Mouse (Mus musculus): ENCODE data around the gene Acot7. TPM values are rescaled to one million over a fixed set of nuclear protein-coding genes. Genes with fewer than 3 reads are reported as not detected.

Gene Acot7
- total RNA-seq, 1 experiment from 2014 or later, result 66.4 TPM

DNA sequence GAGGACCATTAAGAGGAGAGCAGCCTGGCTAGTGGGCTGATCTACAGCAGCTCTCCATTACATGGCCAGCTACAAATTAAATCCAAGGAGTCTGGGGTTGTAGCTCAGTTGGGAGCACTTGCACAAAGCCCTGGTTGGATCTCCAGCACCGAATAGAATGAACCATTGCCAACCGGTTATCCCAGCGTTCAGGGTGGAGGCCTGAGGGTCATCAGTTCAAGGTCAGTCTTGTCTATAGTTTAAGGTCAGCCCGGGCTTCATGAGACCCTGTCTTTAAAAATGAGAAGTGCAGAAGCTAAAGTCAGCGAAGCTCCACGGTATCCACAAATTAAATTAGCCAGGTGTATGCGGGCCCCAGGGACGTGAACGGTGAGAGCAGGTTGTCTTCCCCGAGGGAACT, 7.6 kb upstream of the Acot7 start:
- ATAC-seq (replicated peaks in 1 of 2; ENCODE audit: insufficient read depth in 1 of 2, low FRiP score in 2 of 2, low TSS enrichment in 1 of 2, low read depth in 1 of 2, poor library complexity in 2 of 2, severe bottlenecking in 2 of 2), result no peak

DNA sequence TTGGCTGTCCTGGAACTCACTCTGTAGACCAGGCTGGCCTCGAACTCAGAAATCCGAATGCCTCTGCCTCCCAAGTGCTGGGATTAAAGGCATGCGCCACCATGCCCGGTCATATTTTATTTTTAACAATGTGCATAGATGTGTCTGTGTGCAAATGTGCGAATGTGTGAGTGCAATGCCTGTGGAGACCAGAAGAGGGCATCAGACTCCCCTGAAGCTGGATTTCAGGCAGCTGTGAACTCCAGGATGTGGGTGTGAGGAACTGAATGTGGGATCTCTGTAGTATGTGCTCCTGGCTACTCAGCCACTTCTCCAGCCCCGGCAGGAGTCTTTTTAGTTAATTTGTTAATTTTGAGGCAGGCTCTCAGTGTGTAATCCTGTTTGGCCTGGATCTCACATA, 6.4 kb upstream of the Acot7 start:
- no peak for ATAC-seq (replicated peaks in 1 of 2; ENCODE audit: insufficient read depth in 1 of 2, low FRiP score in 2 of 2, low TSS enrichment in 1 of 2, low read depth in 1 of 2, poor library complexity in 2 of 2, severe bottlenecking in 2 of 2)

DNA sequence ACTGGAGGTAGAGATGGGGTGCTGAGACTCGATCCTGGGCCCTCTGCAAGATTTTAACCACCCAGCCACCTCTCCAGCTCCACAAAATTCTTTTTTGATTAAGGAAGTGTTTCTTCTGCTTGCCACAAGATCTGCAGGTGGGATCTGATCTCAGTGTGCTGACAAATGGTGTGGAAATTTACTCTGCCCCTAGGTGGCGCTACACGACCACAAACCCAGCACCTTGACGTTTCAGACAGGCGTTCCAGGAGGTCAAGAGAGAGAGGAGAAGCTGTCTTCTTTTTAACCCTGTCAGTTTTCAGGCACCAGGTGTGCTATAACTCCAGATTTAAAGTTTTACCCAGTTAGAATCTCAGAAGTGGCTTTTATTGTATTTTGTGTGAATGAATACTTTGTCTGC, 4.9 kb upstream of the Acot7 start:
- ATAC-seq (replicated peaks in 1 of 2; ENCODE audit: insufficient read depth in 1 of 2, low FRiP score in 2 of 2, low TSS enrichment in 1 of 2, low read depth in 1 of 2, poor library complexity in 2 of 2, severe bottlenecking in 2 of 2), result peak; percentile 52 to 66

DNA sequence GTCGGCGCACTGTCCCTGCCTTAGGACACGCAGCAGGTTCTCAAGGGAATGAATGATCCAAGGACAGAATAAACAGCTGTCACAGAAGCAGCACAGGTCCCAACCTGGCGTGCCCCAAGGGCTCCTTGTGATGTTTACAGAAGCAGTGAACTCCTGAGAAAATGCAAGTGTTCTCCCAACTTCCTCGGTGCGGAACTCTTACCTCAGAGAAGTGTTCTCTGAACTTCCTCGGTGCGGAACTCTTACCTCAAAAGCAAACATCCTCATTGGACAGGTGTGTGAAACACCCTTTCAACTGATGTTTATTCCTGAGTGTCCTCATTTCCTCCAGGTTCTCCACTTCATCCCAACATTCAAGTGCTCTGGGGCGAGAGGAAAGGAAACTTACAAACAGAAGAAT, 4.0 kb upstream of the Acot7 start:
- no peak for ATAC-seq (replicated peaks in 1 of 2; ENCODE audit: insufficient read depth in 1 of 2, low FRiP score in 2 of 2, low TSS enrichment in 1 of 2, low read depth in 1 of 2, poor library complexity in 2 of 2, severe bottlenecking in 2 of 2)

DNA sequence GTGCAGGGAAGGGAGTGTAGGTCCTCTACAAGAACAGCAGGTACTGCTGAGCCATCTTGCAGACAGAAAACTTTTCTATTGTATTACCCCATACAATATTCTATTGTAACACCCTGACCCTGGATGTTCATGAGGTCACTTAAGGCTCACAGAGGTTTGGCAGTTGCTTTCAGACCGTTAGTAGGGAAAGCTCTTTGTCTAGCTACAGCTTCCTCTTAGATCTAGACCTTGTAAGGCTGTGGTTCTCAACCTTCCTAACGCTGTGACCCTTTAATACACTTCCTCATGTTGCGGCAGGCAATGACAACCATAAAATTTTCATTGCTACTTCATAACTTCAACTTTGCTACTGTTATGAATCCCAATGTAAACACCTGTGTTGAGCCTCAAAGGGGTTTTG, 1.3 kb upstream of the Acot7 start:
- ATAC-seq (replicated peaks in 1 of 2; ENCODE audit: insufficient read depth in 1 of 2, low FRiP score in 2 of 2, low TSS enrichment in 1 of 2, low read depth in 1 of 2, poor library complexity in 2 of 2, severe bottlenecking in 2 of 2), result peak; percentile 26 to 28; a peak in 3 of 4 replicates

DNA sequence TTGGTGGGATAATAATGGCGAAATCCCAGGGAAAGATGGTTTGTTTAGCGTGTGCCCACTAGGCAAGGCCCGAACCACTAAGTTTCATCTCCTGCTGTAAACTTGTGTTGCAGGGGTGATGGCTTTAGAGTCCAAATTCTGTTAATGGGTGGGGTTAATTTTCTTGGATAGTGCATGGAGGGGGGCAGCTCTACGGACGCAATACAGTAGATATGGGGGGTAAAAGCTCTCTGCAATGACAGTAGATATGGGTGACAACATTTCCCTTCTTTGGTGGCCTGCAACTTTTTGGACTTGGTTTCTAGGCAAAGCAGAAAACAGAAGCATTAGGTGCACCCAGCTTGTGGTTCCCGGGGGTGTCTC, 779 bp upstream of the Acot7 start:
- no peak for ATAC-seq (replicated peaks in 1 of 2; ENCODE audit: insufficient read depth in 1 of 2, low FRiP score in 2 of 2, low TSS enrichment in 1 of 2, low read depth in 1 of 2, poor library complexity in 2 of 2, severe bottlenecking in 2 of 2)

DNA sequence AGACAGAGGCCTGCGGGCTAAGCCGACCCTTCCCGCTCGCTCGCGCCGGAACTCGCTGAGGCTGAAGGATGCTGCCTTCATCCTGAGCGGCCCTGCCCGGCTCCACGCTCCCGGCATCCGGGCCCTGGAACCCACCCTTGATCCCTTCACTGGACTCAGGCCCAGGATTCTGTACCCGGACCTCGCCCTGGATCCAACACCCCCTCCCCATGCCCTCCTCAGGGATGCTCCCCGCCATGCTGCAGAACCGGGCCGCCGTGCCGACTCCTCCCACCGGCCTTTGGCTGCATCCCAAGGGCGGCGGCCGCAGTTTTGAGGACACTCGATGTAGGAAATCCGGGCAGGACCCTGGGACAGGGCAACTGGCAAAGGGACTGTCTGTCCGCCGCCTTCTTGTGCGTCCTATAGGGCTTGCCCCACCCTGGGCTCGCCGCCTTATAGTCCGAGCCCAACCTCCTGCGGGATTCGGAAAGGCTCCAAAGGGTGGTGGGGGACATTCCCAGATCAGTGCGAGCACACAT, 470 bp downstream of the Acot7 start:
- ATAC-seq (replicated peaks in 1 of 2; ENCODE audit: insufficient read depth in 1 of 2, low FRiP score in 2 of 2, low TSS enrichment in 1 of 2, low read depth in 1 of 2, poor library complexity in 2 of 2, severe bottlenecking in 2 of 2), result no peak

DNA sequence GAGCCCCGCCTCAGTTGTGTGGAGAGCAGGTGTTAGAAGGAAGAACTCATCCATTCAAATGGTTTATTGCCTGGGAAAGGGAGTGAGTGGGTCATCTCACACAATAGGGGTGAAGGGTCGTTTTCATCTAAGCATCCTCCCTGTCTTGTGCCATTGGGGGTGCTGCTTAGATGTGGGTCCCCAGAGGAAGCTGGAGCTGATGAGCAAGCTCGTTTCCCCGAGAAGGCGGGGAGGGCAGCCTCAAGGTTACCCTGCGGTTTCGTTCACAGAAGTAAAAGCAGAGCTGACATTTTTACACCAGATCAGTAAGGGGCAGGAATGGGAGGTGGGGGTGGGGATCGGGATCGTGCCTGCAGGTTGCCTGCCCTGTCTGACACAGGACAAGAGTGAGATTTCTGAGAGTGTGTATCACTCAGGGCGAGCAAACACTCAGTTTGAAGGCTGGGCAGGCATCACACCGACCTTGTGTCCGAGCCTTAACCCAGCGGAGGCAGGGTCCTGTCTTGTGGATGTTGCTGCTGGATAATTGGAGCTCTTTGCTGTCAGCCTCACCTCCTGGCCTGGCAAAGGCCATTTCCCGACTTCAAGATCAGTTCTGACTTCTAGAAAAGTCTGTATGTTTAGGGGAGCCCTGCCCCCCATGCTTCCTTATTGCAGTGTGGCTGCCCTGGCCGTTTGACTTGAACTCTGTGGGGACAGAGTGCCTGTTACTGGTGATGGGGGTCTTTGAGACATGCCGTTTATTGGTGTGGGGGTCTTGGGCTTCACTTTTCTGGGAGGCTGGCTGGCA, 1.2 kb downstream of the Acot7 start:
- 0 out of 4 replicates have a peak, but pooled peaks of 1 of the 2 experiments have one; percentile 6 for ATAC-seq (replicated peaks in 1 of 2; ENCODE audit: insufficient read depth in 1 of 2, low FRiP score in 2 of 2, low TSS enrichment in 1 of 2, low read depth in 1 of 2, poor library complexity in 2 of 2, severe bottlenecking in 2 of 2)

DNA sequence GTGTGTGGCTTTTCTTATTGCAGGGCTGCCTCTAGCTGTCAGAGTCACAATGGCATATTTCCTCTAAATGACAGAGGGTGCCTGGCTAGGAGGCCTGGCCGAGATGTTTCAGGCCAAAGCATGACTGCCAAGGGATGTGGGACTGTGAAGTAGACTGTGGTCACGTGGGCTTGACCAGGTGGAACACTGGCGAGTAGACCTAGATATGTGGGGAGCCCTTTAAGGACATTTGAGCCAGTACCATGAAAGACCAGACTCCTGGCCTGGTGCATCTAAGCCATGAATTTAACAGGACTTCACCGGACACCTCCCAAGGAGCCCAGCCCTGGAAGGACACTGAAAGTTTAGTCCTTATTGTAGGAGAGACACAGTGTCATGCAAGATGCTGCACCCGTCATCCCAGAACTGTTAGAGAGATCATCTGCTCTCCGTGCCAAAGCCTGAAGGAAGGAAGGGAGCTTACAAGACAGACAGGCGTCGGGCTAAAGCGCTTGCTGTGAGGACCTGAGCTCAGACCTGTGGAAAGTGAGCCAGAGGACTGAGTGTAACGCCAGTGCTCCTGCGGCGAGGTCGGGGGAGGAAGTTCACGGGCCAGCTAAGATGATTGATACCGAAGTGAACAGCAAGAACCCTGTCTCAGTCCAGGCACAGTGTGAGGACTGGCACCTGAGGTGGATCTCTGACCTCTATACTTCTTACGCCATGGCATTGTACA, 2.2 kb downstream of the Acot7 start:
- no peak for ATAC-seq (replicated peaks in 1 of 2; ENCODE audit: insufficient read depth in 1 of 2, low FRiP score in 2 of 2, low TSS enrichment in 1 of 2, low read depth in 1 of 2, poor library complexity in 2 of 2, severe bottlenecking in 2 of 2)

DNA sequence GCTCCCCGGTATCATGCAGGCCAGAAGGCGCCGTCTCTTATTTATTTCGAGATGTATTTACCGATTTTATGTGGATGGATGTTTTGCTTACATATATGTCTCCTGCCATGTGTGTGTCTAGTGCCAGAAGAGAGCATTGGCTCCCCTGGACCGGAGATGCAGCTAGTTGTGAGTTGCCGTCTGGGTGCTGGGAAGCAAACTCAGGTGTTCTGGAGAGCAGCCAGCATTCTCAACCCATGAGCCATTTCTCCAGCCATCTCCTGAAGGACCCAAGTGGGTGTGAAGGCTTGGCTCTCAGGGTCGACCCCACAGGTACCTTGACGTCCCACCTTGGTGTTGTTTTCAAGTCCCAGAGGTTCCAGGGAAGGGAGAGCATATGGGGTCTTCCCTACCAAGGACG, 4.3 kb downstream of the Acot7 start:
- ATAC-seq (replicated peaks in 1 of 2; ENCODE audit: insufficient read depth in 1 of 2, low FRiP score in 2 of 2, low TSS enrichment in 1 of 2, low read depth in 1 of 2, poor library complexity in 2 of 2, severe bottlenecking in 2 of 2), result no peak

DNA sequence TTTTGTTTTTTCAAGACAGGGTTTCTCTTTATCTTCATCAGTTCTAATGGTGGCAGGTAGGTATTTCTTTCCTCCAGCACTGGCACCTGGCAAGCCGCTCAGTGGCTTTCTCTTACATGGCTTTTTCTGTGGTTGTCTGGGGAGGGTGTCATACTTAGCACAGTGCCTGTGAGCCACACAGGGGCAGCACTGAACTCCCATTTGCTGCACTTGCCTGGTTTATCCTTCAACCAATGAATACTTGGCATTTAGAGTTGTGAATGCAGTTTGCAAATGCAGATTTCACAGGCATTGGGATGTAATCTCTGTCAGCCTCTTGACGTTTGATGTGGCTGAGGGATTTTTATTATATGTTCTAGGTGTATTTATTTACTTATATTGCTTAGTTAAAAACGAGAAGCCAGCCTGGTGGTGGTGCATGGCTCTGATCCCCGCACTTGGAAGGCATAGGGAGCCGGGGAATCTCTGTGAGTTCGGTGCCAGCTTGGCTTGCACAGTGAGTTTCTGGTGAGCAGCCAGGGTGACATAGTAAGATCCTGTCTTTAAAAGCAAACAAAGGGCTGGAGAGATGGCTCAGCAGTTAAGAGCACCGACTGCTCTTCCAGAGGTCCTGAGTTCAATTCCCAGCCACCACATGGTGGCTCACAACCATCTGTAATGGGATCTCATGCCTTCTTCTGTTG, 6.6 kb downstream of the Acot7 start:
- ATAC-seq (replicated peaks in 1 of 2; ENCODE audit: insufficient read depth in 1 of 2, low FRiP score in 2 of 2, low TSS enrichment in 1 of 2, low read depth in 1 of 2, poor library complexity in 2 of 2, severe bottlenecking in 2 of 2), result peak; percentile 19 to 38; a peak in 1 of 4 replicates

DNA sequence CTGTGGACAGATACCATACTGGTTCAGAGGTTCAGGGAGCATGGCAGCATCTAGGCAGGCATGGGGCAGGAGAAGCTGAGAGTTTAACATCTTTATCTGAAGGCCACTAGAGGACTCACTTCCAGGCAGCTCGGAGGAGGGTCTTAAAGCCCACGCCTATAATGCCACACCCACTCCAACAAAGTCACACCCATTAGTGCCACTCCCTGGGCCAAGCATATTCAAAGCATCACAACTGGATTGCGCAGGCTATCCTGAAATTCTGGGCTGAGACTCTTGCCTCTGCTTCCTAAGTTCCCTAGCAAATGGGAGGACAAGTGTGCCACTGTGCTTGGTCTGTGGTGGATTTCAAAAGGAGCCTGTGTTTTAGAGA, 7.2 kb downstream of the Acot7 start:
- peak; percentile 51 to 55; a peak in 3 of 4 replicates for ATAC-seq (replicated peaks in 1 of 2; ENCODE audit: insufficient read depth in 1 of 2, low FRiP score in 2 of 2, low TSS enrichment in 1 of 2, low read depth in 1 of 2, poor library complexity in 2 of 2, severe bottlenecking in 2 of 2)

DNA sequence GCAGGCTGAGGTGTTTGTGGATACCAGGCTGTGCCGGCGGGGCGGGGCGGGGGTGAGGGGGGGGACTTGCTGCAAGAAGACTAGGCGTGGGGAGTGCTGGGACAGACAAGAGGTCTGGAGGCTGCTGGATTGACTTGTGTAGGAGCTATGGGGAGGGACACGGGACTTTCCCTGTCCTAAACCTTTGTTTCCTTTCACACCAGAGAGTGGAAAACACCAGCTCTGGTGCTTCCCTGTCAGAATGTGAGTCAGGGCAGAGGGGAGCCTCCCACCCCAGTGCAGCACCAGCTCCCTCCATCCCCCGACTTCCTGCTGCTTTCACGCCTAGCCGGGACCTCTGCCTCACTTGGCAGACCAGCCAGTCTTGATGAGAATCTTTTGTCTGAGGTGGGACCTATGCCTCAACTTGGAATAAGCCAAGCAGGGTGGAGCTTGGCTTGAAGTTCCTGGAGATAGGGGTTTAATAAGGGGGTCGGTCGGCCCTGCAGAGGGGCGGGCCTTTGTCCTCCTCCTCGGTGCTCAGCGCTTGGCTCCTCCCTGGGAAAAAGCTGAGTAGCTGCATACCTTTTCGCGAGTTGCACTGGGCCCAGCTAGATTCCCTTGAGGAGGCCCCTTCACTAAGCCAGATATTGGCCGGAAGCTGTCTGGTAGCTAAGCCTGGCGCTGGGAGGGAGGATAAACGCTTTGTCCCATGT, 7.7 kb downstream of the Acot7 start:
- peak; percentile 14 to 21; a peak in 2 of 4 replicates for ATAC-seq (replicated peaks in 1 of 2; ENCODE audit: insufficient read depth in 1 of 2, low FRiP score in 2 of 2, low TSS enrichment in 1 of 2, low read depth in 1 of 2, poor library complexity in 2 of 2, severe bottlenecking in 2 of 2)

DNA sequence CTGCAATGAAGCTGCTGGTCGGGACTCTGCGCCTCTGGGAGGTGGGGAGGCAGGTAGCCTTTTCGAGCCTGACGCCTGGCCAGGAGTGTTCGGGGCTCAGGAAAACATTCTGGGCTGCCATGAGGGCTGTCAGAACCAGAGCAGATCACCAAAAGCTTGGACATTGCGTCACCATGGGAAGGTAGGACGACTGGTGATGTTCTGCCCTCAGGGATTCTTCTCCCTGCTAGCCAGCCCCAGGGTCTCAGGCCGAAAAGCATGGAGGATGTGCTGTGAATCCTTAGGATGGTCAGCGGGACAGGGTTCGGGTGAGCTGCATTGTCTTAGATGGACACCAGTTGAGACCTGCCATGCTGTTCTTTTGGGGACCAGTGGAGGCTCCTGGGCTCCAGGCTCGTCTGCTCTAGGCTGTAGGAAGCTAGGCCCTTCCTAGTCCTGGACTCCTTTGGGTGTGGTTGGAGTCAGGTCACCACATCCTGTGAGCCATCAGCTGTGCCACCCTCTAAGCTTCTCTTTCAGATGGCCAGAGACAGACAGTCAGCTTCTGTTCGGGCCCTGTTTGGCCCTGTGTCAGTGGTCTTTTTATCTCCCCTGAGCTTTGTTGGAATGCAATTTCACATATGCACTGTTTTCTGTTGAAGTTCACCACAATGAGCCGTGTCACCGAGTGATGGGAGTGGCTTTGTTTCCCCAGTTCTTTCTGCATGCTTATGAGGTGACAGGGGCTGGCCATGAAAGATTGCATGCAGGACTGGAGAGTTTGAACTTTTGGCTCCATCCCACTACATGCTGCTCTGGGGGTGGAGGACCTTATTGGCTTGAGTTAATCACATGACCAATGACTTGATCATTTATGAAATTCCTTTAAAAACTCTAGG, 8.5 kb downstream of the Acot7 start:
- ATAC-seq (replicated peaks in 1 of 2; ENCODE audit: insufficient read depth in 1 of 2, low FRiP score in 2 of 2, low TSS enrichment in 1 of 2, low read depth in 1 of 2, poor library complexity in 2 of 2, severe bottlenecking in 2 of 2), result peak; percentile 18 to 25; a peak in 1 of 4 replicates

DNA sequence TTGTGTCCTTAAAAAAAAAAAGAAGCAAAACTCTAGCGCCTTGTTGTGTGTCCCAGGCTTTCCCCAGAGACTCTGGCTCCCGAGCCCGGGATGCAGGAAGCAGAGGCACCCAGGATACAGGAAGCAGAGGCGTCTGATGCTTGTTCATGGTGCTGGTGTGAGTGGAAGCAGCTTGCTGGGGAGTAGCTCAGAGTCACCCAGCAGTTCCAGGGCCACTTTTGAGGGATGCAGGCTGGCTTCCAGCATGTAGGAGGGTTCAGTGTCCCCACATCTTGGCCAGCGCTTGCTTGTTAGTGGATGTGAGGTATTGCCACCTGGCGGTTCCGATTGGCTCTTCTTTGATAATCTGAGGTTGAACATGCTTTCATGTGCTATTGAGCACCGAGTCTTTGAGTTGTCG, 9.2 kb downstream of the Acot7 start:
- no peak for ATAC-seq (replicated peaks in 1 of 2; ENCODE audit: insufficient read depth in 1 of 2, low FRiP score in 2 of 2, low TSS enrichment in 1 of 2, low read depth in 1 of 2, poor library complexity in 2 of 2, severe bottlenecking in 2 of 2)

DNA sequence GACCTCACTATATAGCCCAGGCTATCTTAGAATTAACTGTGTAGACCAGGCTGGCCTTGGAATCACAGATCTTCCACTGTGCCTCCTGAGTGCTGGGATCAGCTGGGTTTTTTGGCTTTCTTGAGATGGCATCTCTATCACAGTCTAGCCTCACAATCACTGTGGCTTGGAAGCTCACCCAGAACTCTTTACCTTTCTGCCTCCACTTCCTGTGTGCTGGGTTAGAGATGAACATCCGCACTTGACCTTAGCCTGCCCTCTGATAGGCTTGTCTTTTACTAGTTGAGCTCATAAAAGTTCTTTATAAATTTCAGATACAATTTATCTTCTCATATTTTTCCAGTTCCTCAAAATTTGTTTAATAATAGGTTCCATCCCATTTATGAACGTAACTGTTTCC, 10.7 kb downstream of the Acot7 start:
- ATAC-seq (replicated peaks in 1 of 2; ENCODE audit: insufficient read depth in 1 of 2, low FRiP score in 2 of 2, low TSS enrichment in 1 of 2, low read depth in 1 of 2, poor library complexity in 2 of 2, severe bottlenecking in 2 of 2), result no peak

DNA sequence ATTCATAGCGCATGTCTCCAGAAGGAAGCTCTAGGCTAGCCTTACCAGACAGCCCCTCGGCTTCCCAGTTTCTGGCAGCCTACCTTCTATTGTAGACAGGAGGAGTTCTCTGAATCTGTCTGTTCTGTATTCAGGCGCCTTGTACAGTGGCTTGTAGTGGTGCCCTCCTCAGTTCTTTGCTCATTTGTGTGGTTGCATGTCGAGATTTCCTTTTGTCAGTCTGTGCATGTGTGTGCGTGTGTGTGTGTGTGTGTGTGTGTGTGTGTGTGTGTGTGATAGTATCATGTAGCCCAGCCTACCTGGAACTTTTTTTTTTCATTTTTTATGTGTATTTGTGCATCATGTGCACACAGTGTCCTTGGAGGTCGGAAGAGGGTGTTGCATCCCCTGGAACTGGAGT, 11.1 kb downstream of the Acot7 start:
- no peak for ATAC-seq (replicated peaks in 1 of 2; ENCODE audit: insufficient read depth in 1 of 2, low FRiP score in 2 of 2, low TSS enrichment in 1 of 2, low read depth in 1 of 2, poor library complexity in 2 of 2, severe bottlenecking in 2 of 2)

Measured in hematopoietic stem cell, adult 5-6 weeks (primary cell).